Mouse (Mus musculus) bone marrow macrophage, adult 2 months (primary cell): ENCODE data around the gene Utf1.

ENCODE experiments used
- CTCF ChIP-seq: IDR thresholded peaks from 2 replicates; pipeline ENCODE4 v1.5.1; 2012; ENCODE audit warnings: low read depth, mild to moderate bottlenecking, low read length, moderate library complexity
- POLR2A ChIP-seq: IDR thresholded peaks from 2 replicates; pipeline ENCODE4 v1.6.1; 2012; ENCODE audit warnings: mild to moderate bottlenecking, low read depth, low read length, borderline replicate concordance

DNA sequence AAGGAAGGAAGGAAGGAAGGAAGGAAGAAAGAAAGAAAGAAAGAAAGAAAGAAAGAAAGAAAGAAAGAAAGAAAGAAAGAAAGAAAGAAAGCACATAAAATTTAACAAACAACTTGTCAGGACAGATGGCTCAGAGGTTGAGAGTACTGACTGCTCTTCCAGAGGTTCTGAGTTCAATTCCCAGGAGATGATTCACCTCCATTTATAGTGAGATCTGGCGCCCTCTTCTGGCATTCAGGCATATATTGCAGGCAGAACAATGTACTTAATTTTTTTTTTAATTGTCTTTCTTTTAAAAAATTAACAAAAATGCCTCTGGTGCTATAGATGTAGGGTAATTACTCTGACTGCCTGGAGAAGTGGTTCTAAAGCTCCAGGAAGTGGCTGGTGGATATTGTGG, 27.2 kb upstream of the Utf1 start:
- TF ChIP-seq POLR2A (no peak), CTCF (no peak)
